ENCODE assay signal across 8 mouse cellular contexts in the genomic region with DNA sequence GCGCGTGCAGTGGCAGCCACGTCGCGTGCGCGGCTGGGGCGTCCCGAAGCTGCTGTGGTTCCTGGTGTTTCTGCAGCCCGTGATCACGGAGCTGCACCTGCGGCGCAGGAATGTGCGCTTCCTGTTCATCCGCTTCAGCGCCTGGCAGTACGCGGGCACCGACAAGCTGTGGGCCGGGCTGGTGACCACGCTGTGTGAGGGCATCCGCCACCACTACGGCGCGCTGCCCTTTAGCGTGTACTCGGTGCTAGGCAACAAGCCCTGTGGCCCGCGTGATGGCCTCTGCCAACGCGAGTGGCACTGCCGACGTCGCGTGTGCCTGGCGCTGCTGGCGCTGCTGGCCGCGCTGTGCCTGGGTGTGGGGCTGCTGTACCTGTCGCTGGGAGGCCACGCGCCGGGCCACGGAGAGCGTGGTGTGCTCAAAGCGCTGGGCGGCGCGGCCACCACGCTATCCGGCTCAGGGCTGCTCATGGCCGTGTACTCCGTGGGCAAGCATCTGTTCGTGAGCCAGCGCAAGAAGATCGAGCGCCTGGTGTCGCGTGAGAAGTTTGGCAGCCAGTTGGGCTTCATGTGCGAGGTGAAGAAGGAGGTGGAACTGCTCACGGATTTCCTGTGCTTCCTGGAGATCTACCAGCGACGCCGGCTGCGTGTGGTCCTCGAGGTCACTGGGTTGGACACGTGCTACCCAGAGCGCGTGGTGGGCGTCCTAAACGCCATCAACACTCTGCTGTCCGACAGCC. TPM values are rescaled to one million over a fixed set of nuclear protein-coding genes. Genes with fewer than 3 reads are reported as not detected.
DNase-seq lines count a peak whose midpoint lies in the region; ATAC-seq and TF ChIP-seq lines count a peak whose summit lies in the region.

No protein-coding gene starts in this region.

- no peak for DNase-seq in kidney, postnatal 10 days
- no peak for DNase-seq in liver, embryonic 13.5 days
- no peak for DNase-seq in layer of hippocampus, postnatal 36 days
- DNase-seq in gastrocnemius, postnatal 25 days: no peak
- DNase-seq in embryo, embryonic 11 days: no peak

- H3K9ac ChIP-seq in kidney, embryonic 15.5 days: peak overlapping the region; percentile 40
- H3K9ac ChIP-seq in forebrain, embryonic 13.5 days: peak overlapping the region; percentile 63; the same call in 1 of the 2 replicates
- no peak overlapping the region for H3K9ac ChIP-seq in liver, embryonic 13.5 days

- peaks cover 77% of the 10 kb centered on the region for H3K27me3 ChIP-seq in kidney, embryonic 15.5 days
- peaks cover 75% of the 10 kb centered on the region for H3K27me3 ChIP-seq in forebrain, embryonic 13.5 days
- H3K27me3 ChIP-seq in liver, embryonic 13.5 days: peaks cover 76% of the 10 kb centered on the region

- peak overlapping the region; percentile 92 for H3K4me2 ChIP-seq in kidney, embryonic 15.5 days
- peak overlapping the region; percentile 76 for H3K4me2 ChIP-seq in forebrain, embryonic 13.5 days
- peak overlapping the region; percentile 54 for H3K4me2 ChIP-seq in liver, embryonic 13.5 days

- H3K4me3 ChIP-seq in kidney, embryonic 15.5 days (replicated peaks): peak overlapping the region; percentile 47
- H3K4me3 ChIP-seq in bone marrow macrophage, adult 2 months (ENCODE audit: insufficient read depth, low read length): peak overlapping the region; percentile 39
- peak overlapping the region; percentile 43 for H3K4me3 ChIP-seq in forebrain, embryonic 13.5 days
- H3K4me3 ChIP-seq in liver, embryonic 13.5 days (replicated peaks): peak overlapping the region; percentile 33

- H3K9me3 ChIP-seq in kidney, embryonic 15.5 days (replicated peaks): no peaks in the 10 kb centered on the region
- H3K9me3 ChIP-seq in forebrain, embryonic 13.5 days (replicated peaks): no peaks in the 10 kb centered on the region
- H3K9me3 ChIP-seq in liver, embryonic 13.5 days (replicated peaks): no peaks in the 10 kb centered on the region

- H3K36me3 ChIP-seq in kidney, embryonic 15.5 days: peaks cover under 1% of the 10 kb centered on the region; the same call in 1 of the 2 replicates
- H3K36me3 ChIP-seq in forebrain, embryonic 13.5 days (ENCODE audit: poor library complexity, severe bottlenecking): peaks cover under 1% of the 10 kb centered on the region; the same call in 1 of the 2 replicates
- no peaks in the 10 kb centered on the region for H3K36me3 ChIP-seq in liver, embryonic 13.5 days

- WGBS in kidney, embryonic 15.5 days: 11% methylated on average over 72 of the region's 72 CpGs
- 11% methylated on average over 72 of the region's 72 CpGs for WGBS in forebrain, embryonic 13.5 days
- WGBS in liver, embryonic 13.5 days (ENCODE audit: insufficient replicate concordance): 15% methylated on average over 72 of the region's 72 CpGs

- no peak for TF ChIP-seq POLR2A in bone marrow macrophage, adult 2 months (IDR thresholded peaks at IDR 0.05; ENCODE audit: borderline replicate concordance, low read depth, low read length)

- TF ChIP-seq CTCF in bone marrow macrophage, adult 2 months (IDR thresholded peaks at IDR 0.05; ENCODE audit: low read depth, low read length): no peak

- ATAC-seq in kidney, embryonic 15.5 days (replicated peaks; ENCODE audit: low FRiP score): no peak
- ATAC-seq in forebrain, embryonic 13.5 days: peak; percentile 5; the same call in 1 of the 2 replicates
- no peak for ATAC-seq in liver, embryonic 13.5 days (ENCODE audit: low read depth)

- H3K4me1 ChIP-seq in kidney, embryonic 15.5 days: peaks cover 32% of the 10 kb centered on the region
- H3K4me1 ChIP-seq in bone marrow macrophage, adult 2 months (ENCODE audit: control insufficient read depth, insufficient read depth, low read length): peaks cover 6% of the 10 kb centered on the region
- peaks cover 27% of the 10 kb centered on the region for H3K4me1 ChIP-seq in forebrain, embryonic 13.5 days
- peaks cover 28% of the 10 kb centered on the region for H3K4me1 ChIP-seq in liver, embryonic 13.5 days (replicated peaks)

- no peak overlapping the region for H3K27ac ChIP-seq in kidney, embryonic 15.5 days
- no peak overlapping the region for H3K27ac ChIP-seq in bone marrow macrophage, adult 2 months (ENCODE audit: insufficient read depth, low read depth, low read length)
- no peak overlapping the region for H3K27ac ChIP-seq in forebrain, embryonic 13.5 days
- no peak overlapping the region for H3K27ac ChIP-seq in liver, embryonic 13.5 days

RNA-seq across cellular contexts. Expression of gene Nkpd1, which starts 5.5 kb away (rescaled TPM):
- 0.10 and 0.15 TPM in 2 replicates for polyA plus RNA-seq in kidney, embryonic 15.5 days (2015; fragmentation: Nextera tagmentation; extraction: Ambion mirVana)
- not detected in 2 replicates for polyA plus RNA-seq in bone marrow macrophage, adult 2 months (2012; ENCODE audit: insufficient read depth, insufficient read length, missing spikeins)
- polyA plus RNA-seq in forebrain, embryonic 13.5 days (2015; fragmentation: Nextera tagmentation; extraction: Ambion mirVana): 0.15 and 0.21 TPM in 2 replicates
- not detected in 2 replicates for polyA plus RNA-seq in liver, embryonic 13.5 days (2015; fragmentation: Nextera tagmentation; extraction: Ambion mirVana)
- total RNA-seq in layer of hippocampus, postnatal 36 days (2021): under 1 TPM; 0.37 to 0.48 TPM
- not detected for total RNA-seq in gastrocnemius, postnatal 25 days (2021)

RNA-seq across cellular contexts. Expression of gene Trappc6a, which starts 15.0 kb away (rescaled TPM):
- 76.2 and 81.2 TPM in 2 replicates for polyA plus RNA-seq in kidney, embryonic 15.5 days (2015; fragmentation: Nextera tagmentation; extraction: Ambion mirVana)
- polyA plus RNA-seq in bone marrow macrophage, adult 2 months (2012; ENCODE audit: insufficient read depth, insufficient read length, missing spikeins): 51.4 and 57.0 TPM in 2 replicates
- 39.3 and 40.6 TPM in 2 replicates for polyA plus RNA-seq in forebrain, embryonic 13.5 days (2015; fragmentation: Nextera tagmentation; extraction: Ambion mirVana)
- polyA plus RNA-seq in liver, embryonic 13.5 days (2015; fragmentation: Nextera tagmentation; extraction: Ambion mirVana): 39.5 and 45.2 TPM in 2 replicates
- total RNA-seq in layer of hippocampus, postnatal 36 days (2021): 10 to 100 TPM; 19.8 to 21.5 TPM
- 10 to 100 TPM in 1 of 2 experiments, 1 to 10 TPM in 1; 8.8 to 10.6 TPM for total RNA-seq in gastrocnemius, postnatal 25 days (2021)

RNA-seq across cellular contexts. Expression of gene Bloc1s3, which starts 15.0 kb away (rescaled TPM):
- 2.3 and 2.6 TPM in 2 replicates for polyA plus RNA-seq in kidney, embryonic 15.5 days (2015; fragmentation: Nextera tagmentation; extraction: Ambion mirVana)
- 9.7 and 11.0 TPM in 2 replicates for polyA plus RNA-seq in bone marrow macrophage, adult 2 months (2012; ENCODE audit: insufficient read depth, insufficient read length, missing spikeins)
- 3.3 and 3.4 TPM in 2 replicates for polyA plus RNA-seq in forebrain, embryonic 13.5 days (2015; fragmentation: Nextera tagmentation; extraction: Ambion mirVana)
- 1.3 TPM in 2 replicates for polyA plus RNA-seq in liver, embryonic 13.5 days (2015; fragmentation: Nextera tagmentation; extraction: Ambion mirVana)
- total RNA-seq in layer of hippocampus, postnatal 36 days (2021): 1 to 10 TPM; 6.8 to 6.9 TPM
- 1 to 10 TPM; 1.7 to 1.9 TPM for total RNA-seq in gastrocnemius, postnatal 25 days (2021)

RNA-seq across cellular contexts. Expression of gene Ppp1r37, which starts 39.7 kb away (rescaled TPM):
- 21.3 and 24.4 TPM in 2 replicates for polyA plus RNA-seq in kidney, embryonic 15.5 days (2015; fragmentation: Nextera tagmentation; extraction: Ambion mirVana)
- 19.3 and 25.7 TPM in 2 replicates for polyA plus RNA-seq in bone marrow macrophage, adult 2 months (2012; ENCODE audit: insufficient read depth, insufficient read length, missing spikeins)
- polyA plus RNA-seq in forebrain, embryonic 13.5 days (2015; fragmentation: Nextera tagmentation; extraction: Ambion mirVana): 22.4 and 23.6 TPM in 2 replicates
- polyA plus RNA-seq in liver, embryonic 13.5 days (2015; fragmentation: Nextera tagmentation; extraction: Ambion mirVana): 7.8 and 8.3 TPM in 2 replicates
- total RNA-seq in layer of hippocampus, postnatal 36 days (2021): 100 to 1,000 TPM; 113 to 120 TPM
- total RNA-seq in gastrocnemius, postnatal 25 days (2021): 10 to 100 TPM; 34.5 to 38.6 TPM

RNA-seq across cellular contexts. Expression of gene Zfp296, which starts 53.9 kb away (rescaled TPM):
- polyA plus RNA-seq in kidney, embryonic 15.5 days (2015; fragmentation: Nextera tagmentation; extraction: Ambion mirVana): 0.55 and 0.66 TPM in 2 replicates
- polyA plus RNA-seq in bone marrow macrophage, adult 2 months (2012; ENCODE audit: insufficient read depth, insufficient read length, missing spikeins): 0.60 TPM in 1 of 2 replicates, not detected in the other
- polyA plus RNA-seq in forebrain, embryonic 13.5 days (2015; fragmentation: Nextera tagmentation; extraction: Ambion mirVana): 0.23 and 0.35 TPM in 2 replicates
- 1.3 and 1.5 TPM in 2 replicates for polyA plus RNA-seq in liver, embryonic 13.5 days (2015; fragmentation: Nextera tagmentation; extraction: Ambion mirVana)
- under 1 TPM; 0.33 to 0.75 TPM for total RNA-seq in layer of hippocampus, postnatal 36 days (2021)
- total RNA-seq in gastrocnemius, postnatal 25 days (2021): under 1 TPM; 0.28 to 0.40 TPM
